Mouse (Mus musculus) midbrain, embryonic 16.5 days (tissue): Measurements from ENCODE around the gene Adgrg2. TPM values are rescaled to one million over a fixed set of nuclear protein-coding genes. Genes with fewer than 3 reads are reported as not detected.

Experiments
- ATAC-seq: fragments of 200-750 bp; cut with Nextera tagmentation; 2 replicates; pipeline ENCODE4 v1.8.0; 2017; ENCODE audit warnings: moderate TSS enrichment
- H3K27ac ChIP-seq: fragments of 300-500 bp; sonication (generic); 2 replicates; pipeline ENCODE4 v1.5.1; 2014; ENCODE audit warnings: mild to moderate bottlenecking, low read length, mixed read lengths
- H3K27me3 ChIP-seq: fragments of 300-500 bp; sonication (generic); 2 replicates; pipeline ENCODE4 v1.6.1; 2014; ENCODE audit warnings: low read depth, low read length, mixed read lengths; ENCODE audit not compliant: control insufficient read depth, insufficient read depth
- H3K36me3 ChIP-seq: fragments of 300-500 bp; sonication (generic); 2 replicates; pipeline ENCODE4 v1.6.1; 2014; ENCODE audit warnings: mild to moderate bottlenecking, low read length, moderate library complexity, mixed read lengths; ENCODE audit not compliant: control insufficient read depth, insufficient read depth
- H3K4me1 ChIP-seq: fragments of 300-500 bp; sonication (generic); 2 replicates; pipeline ENCODE4 v1.6.1; 2014; ENCODE audit warnings: mild to moderate bottlenecking, low read length, mixed read lengths; ENCODE audit not compliant: control insufficient read depth, insufficient read depth
- H3K4me2 ChIP-seq: fragments of 300-500 bp; sonication (generic); 2 replicates; pipeline ENCODE4 v1.6.1; 2014; ENCODE audit warnings: mild to moderate bottlenecking, low read length, mixed read lengths
- H3K4me3 ChIP-seq: fragments of 300-500 bp; sonication (generic); 2 replicates; pipeline ENCODE4 v1.5.1; 2014; ENCODE audit warnings: low read depth, mild to moderate bottlenecking, low read length, moderate library complexity, mixed read lengths
- H3K9ac ChIP-seq: fragments of 300-500 bp; sonication (generic); 2 replicates; pipeline ENCODE4 v1.6.1; 2014; ENCODE audit warnings: low read depth, low read length, mixed read lengths
- H3K9me3 ChIP-seq: fragments of 300-500 bp; sonication (generic); replicated peaks from 2 replicates; pipeline ENCODE4 v1.6.1; 2014; ENCODE audit warnings: mild to moderate bottlenecking, low read length, mixed read lengths; ENCODE audit not compliant: control insufficient read depth, poor library complexity, severe bottlenecking
- WGBS: fragments of 180-500 bp; shearing (Covaris S2); extraction: QIAGEN DNeasy Blood & Tissue Kit; methylation state at CpG from one replicate; pipeline ENCODE4 v1.1.7; 2014; 5-methylcytosine and 5-hydroxymethylcytosine counted together
- polyA plus RNA-seq: library from polyadenylated mRNA; unstranded; fragments of >200 nt; fragmentation: Nextera tagmentation; extraction: Ambion mirVana; gene quantifications from 2 replicates; pipeline ENCODE4 v1.2.1, GENCODE M21; 2015

Gene Adgrg2
- polyA plus RNA-seq, 1 experiment from 2014 or later: 3.3 TPM

DNA sequence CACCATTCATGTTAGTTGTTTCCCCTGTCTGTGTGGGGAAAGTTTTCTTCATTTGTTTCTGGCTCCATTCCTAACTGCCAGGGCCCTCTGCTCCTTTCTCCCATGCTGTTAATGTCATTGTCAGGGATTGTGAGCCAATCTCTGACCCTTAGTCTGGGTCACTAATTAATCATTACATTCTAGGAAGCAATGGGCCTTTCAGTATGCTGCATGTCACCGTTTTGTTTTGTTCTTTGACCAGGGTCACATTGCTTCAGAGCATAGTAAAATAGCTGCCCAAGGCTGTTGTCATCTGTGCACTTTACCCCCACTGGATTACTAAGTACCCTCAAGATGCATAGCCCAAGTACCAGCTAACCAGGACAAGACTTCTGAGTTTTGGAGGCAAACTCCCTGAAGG, 36.0 kb downstream of the Adgrg2 start:
- no peak for ATAC-seq
- no peaks in the 10 kb centered on the region for H3K4me1 ChIP-seq
- WGBS: 53% methylated on average over 1 of the region's 1 CpGs
- no peaks in the 10 kb centered on the region; the same call in 1 of the 2 replicates for H3K27me3 ChIP-seq
- no peak overlapping the region for H3K9ac ChIP-seq
- no peaks in the 10 kb centered on the region for H3K9me3 ChIP-seq
- no peak overlapping the region for H3K4me2 ChIP-seq
- H3K4me3 ChIP-seq: no peak overlapping the region
- H3K27ac ChIP-seq: no peak overlapping the region
- H3K36me3 ChIP-seq: no peaks in the 10 kb centered on the region

- H3K9me3 ChIP-seq: no peaks in the 10 kb centered on the region
- H3K4me1 ChIP-seq: no peaks in the 10 kb centered on the region
- ATAC-seq: no peak
- H3K4me3 ChIP-seq: no peak overlapping the region
- 80% methylated on average over 1 of the region's 1 CpGs for WGBS
- no peaks in the 10 kb centered on the region for H3K36me3 ChIP-seq
- no peak overlapping the region for H3K4me2 ChIP-seq
- no peaks in the 10 kb centered on the region; the same call in 1 of the 2 replicates for H3K27me3 ChIP-seq
- no peak overlapping the region for H3K27ac ChIP-seq
- H3K9ac ChIP-seq: no peak overlapping the region
Observed at GRCm38 (mm10) chrX:160426930-160427329, 36.4 kb downstream of the Adgrg2 start.

DNA sequence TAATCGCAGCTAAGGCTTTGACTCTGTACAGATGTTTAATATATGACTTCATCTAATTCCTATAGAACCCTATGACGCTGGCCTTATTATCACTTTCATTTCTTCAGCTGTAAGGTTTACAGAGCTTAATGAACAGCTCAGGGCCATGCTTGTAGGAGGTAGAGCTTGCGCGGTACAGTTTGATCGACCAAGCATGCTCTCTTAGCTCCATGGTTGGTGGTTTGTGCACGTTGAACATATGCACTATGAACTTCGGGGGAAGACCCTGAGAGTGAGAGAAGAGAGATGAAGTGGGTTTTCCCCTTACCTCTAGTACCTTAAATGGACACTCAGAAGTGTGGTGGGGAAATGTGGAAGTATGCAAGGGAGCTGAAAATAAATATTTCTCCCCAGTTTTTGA, 41.7 kb downstream of the Adgrg2 start:
- no peak overlapping the region for H3K4me2 ChIP-seq
- H3K4me1 ChIP-seq: no peaks in the 10 kb centered on the region
- ATAC-seq: no peak
- H3K9ac ChIP-seq: no peak overlapping the region
- H3K27me3 ChIP-seq: no peaks in the 10 kb centered on the region
- H3K4me3 ChIP-seq: no peak overlapping the region
- H3K9me3 ChIP-seq: no peaks in the 10 kb centered on the region
- WGBS: 91% methylated on average over 7 of the region's 7 CpGs
- no peaks in the 10 kb centered on the region for H3K36me3 ChIP-seq
- no peak overlapping the region for H3K27ac ChIP-seq

DNA sequence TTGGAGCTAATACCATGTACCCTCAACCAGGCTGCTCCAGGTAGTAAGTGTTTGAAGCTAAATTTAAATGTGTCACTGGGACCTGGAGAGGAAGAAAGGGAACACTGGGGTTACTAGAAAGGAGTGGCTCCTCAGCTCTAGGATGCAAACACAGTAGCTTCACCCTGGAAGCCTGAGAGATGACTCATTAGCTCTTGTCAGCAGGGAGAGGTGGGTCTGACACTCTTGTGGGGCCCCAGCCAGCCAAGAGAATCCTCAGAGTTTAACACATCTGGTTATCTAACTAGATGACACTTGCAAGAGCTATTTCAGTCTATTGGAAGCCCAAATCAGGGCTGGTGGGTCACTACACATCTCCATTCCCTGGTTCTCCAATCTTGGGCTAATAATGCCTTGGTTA, 50.8 kb downstream of the Adgrg2 start:
- no peaks in the 10 kb centered on the region for H3K9me3 ChIP-seq
- no peak overlapping the region for H3K4me2 ChIP-seq
- H3K36me3 ChIP-seq: no peaks in the 10 kb centered on the region
- no peak overlapping the region for H3K27ac ChIP-seq
- H3K9ac ChIP-seq: no peak overlapping the region
- no peak for ATAC-seq
- H3K27me3 ChIP-seq: peaks cover 2% of the 10 kb centered on the region; the same call in 1 of the 2 replicates
- H3K4me1 ChIP-seq: no peaks in the 10 kb centered on the region
- no peak overlapping the region for H3K4me3 ChIP-seq

DNA sequence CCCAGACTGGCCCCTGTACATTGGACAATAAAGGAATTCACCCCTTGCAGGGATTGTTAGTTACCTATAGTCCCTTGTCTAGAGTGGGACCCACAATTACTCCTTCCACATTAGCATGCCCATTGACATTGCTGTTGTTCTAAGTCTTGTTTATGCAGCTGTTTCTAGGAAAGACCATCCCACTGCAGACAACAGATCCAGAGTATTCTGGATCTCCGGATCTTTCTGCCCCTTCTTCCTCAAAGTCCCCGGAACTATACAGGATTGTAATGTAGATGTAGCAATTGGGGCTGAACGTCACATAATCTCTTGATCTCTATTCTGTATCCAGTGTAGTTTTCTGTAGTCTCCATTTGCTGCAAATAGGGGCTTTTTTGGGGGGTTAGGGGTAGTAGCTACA, 57.9 kb downstream of the Adgrg2 start:
- no peak overlapping the region for H3K4me3 ChIP-seq
- H3K9me3 ChIP-seq: no peaks in the 10 kb centered on the region
- no peak overlapping the region for H3K4me2 ChIP-seq
- H3K9ac ChIP-seq: no peak overlapping the region
- H3K27me3 ChIP-seq: peaks cover 2% of the 10 kb centered on the region; the same call in 1 of the 2 replicates
- H3K4me1 ChIP-seq: no peaks in the 10 kb centered on the region
- H3K27ac ChIP-seq: no peak overlapping the region
- no peak for ATAC-seq
- WGBS: 88% methylated on average over 3 of the region's 3 CpGs
- H3K36me3 ChIP-seq: no peaks in the 10 kb centered on the region

GRCm38 (mm10) chrX:160449363-160449762, 58.9 kb downstream of the Adgrg2 start:
- Histone ChIP-seq H3K27me3 (peaks cover 2% of the 10 kb centered on the region; the same call in 1 of the 2 replicates), H3K27ac (no peak overlapping the region), H3K36me3 (no peaks in the 10 kb centered on the region), H3K4me1 (no peaks in the 10 kb centered on the region), H3K4me3 (no peak overlapping the region), H3K4me2 (no peak overlapping the region), H3K9ac (no peak overlapping the region), H3K9me3 (no peaks in the 10 kb centered on the region)
- WGBS: 74% methylated on average over 2 of the region's 2 CpGs
- ATAC-seq: no peak

GRCm38 (mm10) chrX:160455686-160456085, 65.2 kb downstream of the Adgrg2 start:
- 72% methylated on average over 5 of the region's 5 CpGs for WGBS
- no peak for ATAC-seq

GRCm38 (mm10) chrX:160471257-160471786, 80.8 kb downstream of the Adgrg2 start:
- ATAC-seq: peak; percentile 76
- Histone ChIP-seq H3K9me3 (no peaks in the 10 kb centered on the region), H3K4me1 (no peaks in the 10 kb centered on the region), H3K4me2 (no peak overlapping the region), H3K27me3 (no peaks in the 10 kb centered on the region; the same call in none of the 2 replicates), H3K4me3 (no peak overlapping the region), H3K36me3 (no peaks in the 10 kb centered on the region), H3K9ac (no peak overlapping the region), H3K27ac (no peak overlapping the region)
- WGBS: 78% methylated on average over 3 of the region's 3 CpGs

More at GRCm38 (mm10) chrX:160455686-160456085, 65.2 kb downstream of the Adgrg2 start:
- Histone ChIP-seq H3K27ac (no peak overlapping the region), H3K27me3 (no peaks in the 10 kb centered on the region), H3K4me2 (no peak overlapping the region), H3K9me3 (no peaks in the 10 kb centered on the region), H3K4me1 (no peaks in the 10 kb centered on the region), H3K9ac (no peak overlapping the region), H3K36me3 (no peaks in the 10 kb centered on the region), H3K4me3 (no peak overlapping the region)

- Histone ChIP-seq H3K9ac (no peak overlapping the region), H3K27ac (no peak overlapping the region), H3K36me3 (no peaks in the 10 kb centered on the region), H3K4me1 (no peaks in the 10 kb centered on the region), H3K9me3 (no peaks in the 10 kb centered on the region), H3K27me3 (0 out of 2 replicates have a peak, but pooled peaks cover 3% of the 10 kb centered on the region), H3K4me3 (no peak overlapping the region), H3K4me2 (no peak overlapping the region)
- WGBS: 76% methylated on average over 2 of the region's 2 CpGs
- ATAC-seq: no peak
Observed at GRCm38 (mm10) chrX:160489784-160490183, 99.3 kb downstream of the Adgrg2 start.
